Mouse (Mus musculus) heart, adult 10 weeks (tissue): Measurements from ENCODE around the gene Ucp3. TPM values are rescaled to one million over a fixed set of nuclear protein-coding genes. Genes with fewer than 3 reads are reported as not detected.

Experiments
- polyA plus RNA-seq: library from polyadenylated mRNA; stranded (reverse); fragments of 350-450 nt; fragmentation: Illumina TruSeq; extraction: RNeasy Lipid Tissue Mini Kit (QIAGEN cat#74804); gene quantifications from one replicate; pipeline ENCODE4 v1.2.3, GENCODE M21; 2014; ENCODE audit warnings: low read depth, low replicate concordance

Ucp3 gene
- 42.2 TPM for polyA plus RNA-seq

GRCm38 (mm10) chr7:100472777-100473176 lies at the start of gene Ucp3:
Gene Ucp3 (plus strand): TSS chr7:100472990.

GRCm38 (mm10) chr7:100493117-100493483 lies 20.3 kb downstream of the Ucp3 start, which contains the start of gene Ucp2:
Gene Ucp2 (plus strand): TSS chr7:100493337.

GRCm38 (mm10) chr7:100514573-100514972 lies 41.8 kb downstream of the Ucp3 start, which contains the start of gene Dnajb13:
Gene Dnajb13 (minus strand): TSS chr7:100514960.

Other genes starting within 250 kb of the Ucp3 start
- gene Pgm2l1, start 245.6 kb upstream of the Ucp3 start, polyA plus RNA-seq, result 3.1 TPM
- gene P4ha3, start 187.5 kb upstream of the Ucp3 start, polyA plus RNA-seq, result not detected
- 9.2 TPM for gene C2cd3, start 100.8 kb upstream of the Ucp3 start, polyA plus RNA-seq
- 37.3 TPM for gene Ppme1, start 100.7 kb upstream of the Ucp3 start, polyA plus RNA-seq
- gene Ucp2, start 20.3 kb downstream of the Ucp3 start, polyA plus RNA-seq, result 129 TPM
- not detected for gene Dnajb13, start 42.0 kb downstream of the Ucp3 start, polyA plus RNA-seq
- 11.5 TPM for gene Coa4, start 64.1 kb downstream of the Ucp3 start, polyA plus RNA-seq
- 76.9 TPM for gene Rab6a, start 134.4 kb downstream of the Ucp3 start, polyA plus RNA-seq
- gene Mrpl48, start 135.3 kb downstream of the Ucp3 start, polyA plus RNA-seq, result 89.1 TPM
- gene Plekhb1, start 189.4 kb downstream of the Ucp3 start, polyA plus RNA-seq, result 3.3 TPM
- 19.2 TPM for gene Fam168a, start 233.6 kb downstream of the Ucp3 start, polyA plus RNA-seq